Mouse (Mus musculus) c-Kit-positive CD71-positive TER-119-positive erythroid progenitor cells, embryonic 14.5 days (primary cell): ENCODE results near the gene Ttll10.
A peak's percentile ranks its signal among the peaks of the same experiment; 100 is the strongest.

Source experiments
- DNase-seq: peaks from one replicate; pipeline ENCODE4 v3.0.0-alpha.2; 2013; ENCODE audit warnings: low spot score

The Ttll10 gene

DNA sequence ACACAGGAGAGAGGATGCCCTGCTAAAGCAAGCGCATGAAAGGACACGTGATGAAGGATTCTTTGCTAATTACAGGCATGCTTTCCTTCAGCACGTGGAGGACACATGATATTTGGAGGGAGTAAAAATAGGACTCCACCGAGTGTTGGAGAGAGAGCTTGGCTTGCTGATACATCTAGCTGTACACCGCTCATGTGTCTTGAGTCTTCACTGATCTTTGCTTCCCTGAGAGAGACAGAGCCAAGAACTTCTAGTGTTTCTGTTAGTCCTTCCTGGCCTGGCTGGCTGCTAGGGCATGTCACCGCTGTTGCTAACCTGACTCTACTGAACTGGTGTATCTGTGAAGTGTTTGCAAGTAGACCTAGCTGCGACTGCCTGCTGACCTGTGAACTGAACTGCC is 35.0 kb downstream of the Ttll10 start:
- DNase-seq: no peak

DNA sequence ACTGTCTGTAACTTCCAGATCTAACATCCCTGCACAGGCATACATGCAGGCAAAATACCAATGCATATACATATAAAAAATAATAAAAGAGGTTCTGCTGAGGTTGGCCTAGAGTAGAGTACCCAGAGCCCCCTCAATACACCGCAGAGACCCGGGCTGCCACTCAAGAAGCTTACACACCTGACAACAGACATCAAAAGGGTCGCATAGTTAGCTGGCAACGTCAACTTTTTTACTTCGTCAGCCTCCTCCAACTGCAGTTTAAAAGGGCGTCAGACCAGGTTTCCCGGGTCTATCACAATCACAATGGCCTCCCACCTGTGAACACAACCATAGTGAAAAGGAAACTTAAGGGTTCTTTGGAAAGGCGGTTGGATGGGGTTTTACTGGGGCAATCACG is 35.7 kb downstream of the Ttll10 start:
- DNase-seq: no peak

- DNase-seq: no peak
Measured at GRCm38 (mm10) chr4:156021942-156022419, 37.2 kb downstream of the Ttll10 start.

GRCm38 (mm10) chr4:156021381-156021780 is 37.8 kb downstream of the Ttll10 start:
- DNase-seq: no peak

DNA sequence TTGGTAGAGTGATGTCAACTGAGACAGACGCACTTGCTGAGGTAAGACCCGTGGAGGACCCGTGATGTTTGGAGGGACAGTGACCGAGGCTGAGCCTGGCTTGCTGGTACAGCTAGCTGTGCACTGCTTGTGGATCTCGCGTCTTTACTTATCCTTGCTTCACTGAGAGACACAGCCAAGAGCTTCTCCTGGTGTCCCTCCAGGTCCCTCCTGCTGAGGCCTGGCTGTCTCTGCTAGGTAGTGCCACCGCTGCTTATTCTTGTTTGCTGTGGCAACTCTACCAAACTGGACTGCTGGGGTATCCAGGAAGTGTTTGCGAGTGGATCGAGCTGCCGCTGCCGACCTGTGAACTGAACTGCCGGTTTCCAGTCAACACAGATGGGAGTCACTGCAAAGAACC is 39.4 kb downstream of the Ttll10 start:
- no peak for DNase-seq

- no peak for DNase-seq
Measured at GRCm38 (mm10) chr4:156014436-156014835, 44.8 kb downstream of the Ttll10 start.

DNA sequence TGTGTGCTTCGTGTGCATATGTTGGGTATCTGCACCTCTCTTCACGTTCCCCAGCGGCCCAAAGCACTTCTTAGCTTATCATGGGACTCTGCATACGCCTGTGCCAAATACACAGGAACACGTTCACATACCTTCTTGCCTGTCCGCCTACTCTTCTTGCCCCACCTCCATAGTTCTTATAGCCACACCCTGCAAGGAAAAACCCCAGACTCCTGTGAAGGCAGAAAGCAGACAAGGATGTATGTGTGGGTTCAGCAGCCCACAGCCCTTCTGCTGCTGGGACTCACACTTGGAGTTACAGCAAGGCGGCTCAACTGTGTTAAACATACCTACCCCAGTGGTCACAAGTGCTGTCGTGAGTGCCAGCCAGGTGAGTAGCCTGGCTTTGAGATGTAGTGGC is 45.6 kb downstream of the Ttll10 start, which contains the start of gene Tnfrsf4:
Gene Tnfrsf4 (plus strand): TSS at position 207 of the 400 bp plus-strand sequence.
- DNase-seq: no peak

DNA sequence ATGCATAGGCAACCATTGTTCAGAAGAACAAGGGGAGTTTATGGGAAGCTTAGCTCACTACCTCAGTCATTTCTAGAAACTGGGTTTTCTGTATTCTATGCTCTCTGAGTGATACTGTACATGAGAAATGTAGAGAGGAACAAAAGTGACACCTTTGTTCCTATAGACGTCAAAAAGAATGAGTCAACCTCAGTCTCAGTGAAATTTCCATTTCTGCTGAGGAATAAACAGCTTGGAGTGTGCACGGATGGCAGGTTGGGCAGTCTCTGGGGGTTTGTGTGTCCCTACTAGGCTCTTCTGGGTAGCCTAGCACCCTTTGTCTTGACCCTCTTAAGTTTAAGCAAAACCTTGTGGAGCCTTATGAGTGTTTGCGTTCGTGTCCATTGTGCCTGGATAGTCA is 50.8 kb downstream of the Ttll10 start:
- DNase-seq: no peak

DNA sequence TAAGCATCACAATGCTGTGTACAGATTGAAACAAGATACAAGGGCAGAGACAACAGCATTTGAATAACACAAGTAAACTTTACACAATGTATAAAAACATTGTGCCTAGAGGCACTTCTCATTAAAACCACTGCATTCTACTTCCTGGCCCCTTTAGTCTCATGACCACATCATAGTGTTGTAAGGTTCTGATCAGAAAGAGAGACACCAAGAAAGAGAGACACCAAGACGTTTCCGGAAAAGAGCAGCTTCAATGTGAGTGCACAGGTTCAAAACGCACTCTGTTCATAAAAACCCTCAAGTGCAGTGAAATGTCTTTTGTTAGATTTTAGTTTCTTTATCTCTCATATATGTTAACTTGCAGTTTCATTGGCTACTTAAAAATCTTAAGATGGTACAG is 55.1 kb downstream of the Ttll10 start:
- DNase-seq: no peak

DNA sequence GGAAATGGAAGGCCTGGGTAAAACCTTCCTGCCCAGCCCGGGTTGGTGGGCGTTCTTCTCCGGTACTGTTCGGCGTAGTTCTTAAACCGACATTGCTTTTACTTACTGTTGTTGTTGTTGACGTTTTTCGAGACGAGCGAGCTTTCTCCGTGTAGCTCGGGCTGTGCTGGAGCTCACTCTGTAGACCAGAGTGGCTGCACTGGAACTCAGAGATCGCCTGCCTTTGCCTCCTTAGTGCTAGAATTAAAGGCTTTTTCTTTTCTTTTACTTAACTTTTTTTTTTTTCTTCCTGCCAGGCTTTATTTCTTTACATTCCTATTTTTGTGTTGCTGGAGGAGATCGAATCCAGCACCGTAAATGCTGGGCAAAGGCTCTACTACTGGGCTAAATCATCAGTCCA is 65.6 kb downstream of the Ttll10 start:
- DNase-seq: no peak

- DNase-seq: peak; percentile 96
Measured at GRCm38 (mm10) chr4:155992906-155993547, 66.2 kb downstream of the Ttll10 start.

GRCm38 (mm10) chr4:155992241-155992905 is 66.8 kb downstream of the Ttll10 start, which contains the start of the genes B3galt6 and Sdf4:
Gene B3galt6, minus strand, starts transcription at chr4:155992649.
Gene Sdf4, plus strand, starts transcription at chr4:155992872.
- DNase-seq: peak; percentile 92

- no peak for DNase-seq
Measured at GRCm38 (mm10) chr4:155991908-155992230, 67.3 kb downstream of the Ttll10 start.

DNA sequence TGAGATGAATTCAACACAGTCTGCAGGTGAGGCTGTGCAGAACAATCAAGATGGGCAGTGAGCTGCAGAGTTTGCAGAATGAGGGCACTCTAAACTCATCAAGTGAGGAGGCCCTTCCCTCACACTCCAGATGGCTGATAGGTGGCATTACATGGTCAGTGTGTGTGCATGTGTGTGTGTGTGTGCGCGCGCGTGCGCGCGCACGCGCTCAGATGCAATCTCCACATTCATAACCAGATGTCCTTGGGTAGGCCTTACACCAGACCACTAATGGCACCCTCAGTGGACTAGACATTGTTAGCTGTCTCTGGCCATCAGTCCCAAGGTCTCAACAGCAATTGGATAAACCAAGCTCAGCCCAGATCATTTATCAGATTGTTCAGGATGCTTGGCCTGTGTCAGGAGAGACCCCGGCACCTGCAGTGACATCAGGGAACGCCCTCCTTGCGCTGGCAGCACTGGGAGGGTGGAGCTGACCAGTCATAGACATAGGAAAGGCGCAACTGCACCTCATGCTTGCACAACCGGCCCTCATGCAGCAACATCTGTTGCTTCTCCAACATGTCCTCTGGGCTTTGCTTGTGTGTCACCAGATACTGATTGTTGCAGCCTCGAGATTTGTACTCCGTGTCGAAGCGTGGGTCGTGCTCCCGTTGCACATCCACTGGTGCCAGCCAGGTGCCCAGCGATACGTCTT is 67.9 kb downstream of the Ttll10 start:
- DNase-seq: no peak
